Mouse (Mus musculus) activated CD4-positive, CD25-positive, alpha-beta regulatory T cell, adult 4 months (primary cell): Measurements from ENCODE around the gene 7530416G11Rik. TPM values are rescaled to one million over a fixed set of nuclear protein-coding genes. Genes with fewer than 3 reads are reported as not detected.

Experiments used
- ATAC-seq: one replicate; pipeline ENCODE4 v1.8.0; 2017
- polyA plus RNA-seq, 2 experiments: library from polyadenylated mRNA; unstranded; fragments of 100-300 nt; shearing (Covaris generic); gene quantifications; one replicate each; pipeline ENCODE4 v1.2.1; 2017

Gene 7530416G11Rik
- not detected for polyA plus RNA-seq

DNA sequence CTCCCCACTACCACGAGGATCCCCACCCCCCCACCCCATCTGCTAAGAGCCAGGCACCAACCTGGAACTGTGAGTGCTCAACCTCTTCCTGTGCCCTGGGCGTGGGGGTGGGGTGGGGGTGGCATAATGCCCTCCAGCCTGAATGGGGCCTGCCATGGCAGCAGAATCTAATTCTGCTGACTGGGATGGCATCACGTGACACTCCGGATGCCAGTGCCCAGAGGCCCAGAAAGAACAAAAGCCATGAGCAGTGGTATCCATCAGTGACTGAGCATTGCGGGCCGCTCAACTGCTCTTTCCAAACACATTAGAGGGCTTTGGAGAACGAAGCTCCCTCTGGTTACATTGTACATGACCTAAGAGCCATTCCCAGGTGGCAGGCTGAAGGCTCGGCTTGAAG is at the start of gene 7530416G11Rik:
Gene 7530416G11Rik (minus strand): TSS at position 101 of the 400 bp plus-strand sequence.
- ATAC-seq, result no peak

DNA sequence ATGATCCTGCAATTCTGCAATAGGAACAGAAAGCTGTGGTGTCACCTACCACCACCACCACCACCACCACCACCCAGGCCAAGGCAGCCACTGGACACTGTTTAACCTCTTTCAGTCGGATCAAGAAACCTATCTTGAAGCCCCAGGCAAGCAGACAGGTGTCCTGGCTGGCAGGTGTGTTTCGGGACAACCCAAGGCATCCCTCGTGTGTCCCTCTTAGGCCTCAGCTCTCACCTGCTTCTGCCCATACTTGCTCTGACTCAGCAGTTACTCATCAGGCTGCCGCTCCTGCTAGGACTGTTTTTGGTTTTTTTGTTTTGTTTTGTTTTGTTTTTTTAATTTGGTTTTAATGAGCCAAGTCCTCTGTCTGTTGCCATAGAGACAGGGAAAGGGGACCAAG is 43.5 kb upstream of the 7530416G11Rik start:
- no peak for ATAC-seq

DNA sequence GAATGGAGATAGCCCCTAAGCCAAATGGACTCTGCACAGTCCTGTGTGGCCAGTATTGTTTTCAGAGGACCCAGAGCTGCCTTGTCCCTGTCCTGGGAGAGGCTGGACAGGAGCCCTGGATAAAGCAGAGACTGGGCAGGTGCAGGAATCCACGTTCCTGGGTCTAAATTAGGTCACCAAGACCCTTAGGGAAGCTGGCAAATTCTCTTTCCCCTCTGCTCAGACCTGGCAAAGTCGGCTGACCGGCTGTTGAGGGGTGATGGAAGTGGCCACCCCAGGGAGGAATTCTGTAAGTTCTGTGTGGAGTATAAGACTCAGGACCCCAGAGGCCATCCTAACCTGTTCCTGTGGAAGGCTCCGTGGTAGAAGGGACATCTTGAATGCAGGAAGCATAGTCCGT is 42.3 kb upstream of the 7530416G11Rik start:
- no peak for ATAC-seq

DNA sequence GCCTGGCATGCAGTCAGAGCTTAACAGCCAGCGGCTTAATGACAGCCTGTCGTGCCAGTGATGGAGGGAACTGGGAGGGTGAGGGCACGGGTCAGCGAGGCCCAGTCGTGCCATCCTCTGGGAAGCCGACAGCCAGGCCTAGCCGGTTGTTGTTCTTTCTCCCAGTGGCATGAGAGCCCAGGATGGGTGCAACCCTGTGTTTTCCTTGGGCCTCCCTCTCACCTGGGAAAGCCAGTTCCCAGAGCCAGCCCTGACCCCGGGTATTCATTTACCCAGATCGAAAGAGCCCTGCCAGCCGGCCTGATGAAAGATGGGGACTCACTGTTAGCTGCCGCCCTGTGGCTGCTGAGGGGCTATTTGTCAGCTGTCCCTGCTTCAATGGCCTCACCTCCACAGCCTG is 35.1 kb upstream of the 7530416G11Rik start:
- no peak for ATAC-seq

DNA sequence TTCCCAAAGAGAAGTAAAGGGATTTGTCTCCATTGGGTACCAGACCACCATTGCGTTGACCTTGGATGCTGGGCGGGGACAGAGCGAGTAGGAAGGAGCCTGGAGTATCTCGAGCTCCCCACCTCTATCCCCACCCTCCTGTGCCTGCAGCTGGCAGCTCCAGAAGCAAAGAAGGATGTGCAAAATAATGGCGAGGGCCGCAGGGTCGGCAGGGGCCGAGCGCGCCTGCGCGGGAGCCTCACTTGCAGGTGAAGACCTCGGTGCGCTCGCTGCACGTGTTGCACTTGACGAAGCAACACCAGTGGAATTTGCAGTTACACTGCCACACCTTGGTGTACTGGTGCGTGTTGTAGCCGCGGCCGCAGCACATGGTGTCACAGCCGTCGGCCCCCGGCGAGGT is 34.1 kb upstream of the 7530416G11Rik start:
- ATAC-seq, result no peak

DNA sequence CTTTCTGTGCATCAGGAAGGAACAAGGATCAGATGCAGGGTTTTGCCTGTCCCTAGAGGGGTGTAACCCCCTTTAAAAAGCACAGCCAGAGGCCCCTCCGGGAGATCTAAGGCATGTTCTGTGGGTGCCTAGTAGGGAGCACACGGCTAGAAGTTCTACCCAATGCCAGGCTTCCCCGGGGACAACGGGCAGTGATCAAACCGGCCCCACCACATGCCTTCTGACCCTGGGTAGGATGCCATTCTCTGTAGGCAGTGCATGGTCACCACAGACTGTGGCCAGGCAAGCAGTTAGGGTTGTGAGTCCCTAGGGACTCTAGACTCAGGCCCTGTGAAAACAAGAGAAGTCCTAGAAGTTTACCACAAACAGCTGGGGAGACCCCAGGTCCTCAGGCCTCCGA is 31.6 kb upstream of the 7530416G11Rik start:
- ATAC-seq, result no peak

DNA sequence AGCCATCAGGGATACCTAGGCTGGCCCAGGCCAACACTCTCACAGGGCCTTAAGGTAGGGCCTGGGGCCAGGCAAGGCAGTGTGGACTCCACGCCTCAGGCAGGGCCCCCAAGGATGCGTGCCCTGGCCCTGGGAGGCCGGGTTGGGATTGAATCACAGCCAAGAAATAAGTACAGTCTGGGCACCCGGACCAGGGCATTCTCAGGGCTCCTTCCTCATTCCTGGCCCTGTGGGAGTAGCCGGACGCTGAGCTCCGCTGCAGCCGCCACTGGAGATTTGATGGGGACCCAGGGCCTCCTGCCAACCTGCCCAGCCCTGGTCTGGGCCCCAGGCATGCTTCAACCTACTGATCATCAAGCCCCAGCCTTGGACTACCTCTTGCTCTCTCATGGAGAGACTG is 31.2 kb upstream of the 7530416G11Rik start:
- ATAC-seq, result no peak

DNA sequence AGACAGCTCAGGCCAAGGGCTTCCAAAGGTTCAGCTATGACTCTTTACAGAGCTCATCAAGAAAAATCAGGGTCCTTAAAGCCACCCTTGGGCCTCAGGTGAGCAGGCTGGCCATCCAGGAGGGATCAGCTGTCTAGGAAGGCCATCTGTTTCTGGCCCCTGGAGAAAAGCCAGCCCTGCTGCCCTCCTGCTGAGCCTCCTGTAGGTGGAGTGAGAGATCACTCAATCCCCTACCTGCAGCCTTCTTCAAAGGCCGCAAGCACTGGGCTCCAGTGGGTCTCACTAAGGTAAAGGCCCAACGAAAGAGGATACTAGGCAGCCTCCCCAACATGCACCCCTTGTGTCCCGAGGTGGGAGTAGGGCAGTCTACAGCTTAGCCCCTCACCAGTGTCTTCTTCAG is 29.0 kb upstream of the 7530416G11Rik start:
- ATAC-seq, result no peak

DNA sequence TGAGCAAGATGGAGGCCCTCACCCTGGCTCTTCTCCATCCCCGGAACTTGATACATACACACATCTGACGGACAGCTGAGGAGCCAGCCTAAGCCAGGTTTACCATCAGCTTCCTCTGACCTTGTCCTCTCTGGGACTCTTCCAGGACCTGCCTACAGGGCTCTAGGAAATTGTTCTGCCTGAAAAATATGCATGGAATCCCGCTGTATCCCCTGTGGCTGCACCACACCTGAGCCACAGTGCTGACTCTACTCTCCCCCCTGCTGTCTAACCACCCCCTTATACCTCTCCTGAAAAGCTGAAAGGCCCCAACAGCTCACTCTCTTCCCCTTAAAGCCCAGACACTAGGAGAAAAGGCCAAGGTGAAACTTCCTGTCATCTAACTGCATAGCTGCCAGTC is 26.9 kb upstream of the 7530416G11Rik start:
- no peak for ATAC-seq

DNA sequence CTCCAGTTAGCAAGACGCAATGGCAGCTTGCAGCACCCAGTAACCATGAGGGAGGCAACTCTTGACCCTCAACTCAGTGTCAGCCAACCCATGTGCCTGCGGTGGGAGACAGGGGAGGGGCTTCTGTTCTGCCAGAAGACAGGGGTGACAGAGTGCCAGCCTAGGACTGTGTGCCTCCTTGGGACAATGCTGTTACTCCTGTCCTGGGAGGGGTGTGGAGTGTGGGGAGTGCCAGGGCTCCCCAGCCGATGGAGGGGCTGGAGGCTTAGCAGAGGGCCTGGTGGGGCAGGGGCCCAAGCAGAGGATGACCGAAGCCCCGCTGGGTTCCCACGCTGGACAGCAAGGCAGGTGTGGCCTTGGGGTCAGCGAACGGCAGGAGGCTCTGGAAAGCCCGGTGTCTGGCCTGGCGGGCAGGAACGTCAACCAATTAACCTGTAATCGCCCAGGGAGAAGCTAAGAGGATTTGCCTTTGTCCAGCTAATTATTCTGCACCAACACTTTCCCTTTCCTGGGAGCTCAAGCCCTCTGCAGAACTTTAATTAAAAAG is 21.4 kb upstream of the 7530416G11Rik start:
- ATAC-seq, result no peak

DNA sequence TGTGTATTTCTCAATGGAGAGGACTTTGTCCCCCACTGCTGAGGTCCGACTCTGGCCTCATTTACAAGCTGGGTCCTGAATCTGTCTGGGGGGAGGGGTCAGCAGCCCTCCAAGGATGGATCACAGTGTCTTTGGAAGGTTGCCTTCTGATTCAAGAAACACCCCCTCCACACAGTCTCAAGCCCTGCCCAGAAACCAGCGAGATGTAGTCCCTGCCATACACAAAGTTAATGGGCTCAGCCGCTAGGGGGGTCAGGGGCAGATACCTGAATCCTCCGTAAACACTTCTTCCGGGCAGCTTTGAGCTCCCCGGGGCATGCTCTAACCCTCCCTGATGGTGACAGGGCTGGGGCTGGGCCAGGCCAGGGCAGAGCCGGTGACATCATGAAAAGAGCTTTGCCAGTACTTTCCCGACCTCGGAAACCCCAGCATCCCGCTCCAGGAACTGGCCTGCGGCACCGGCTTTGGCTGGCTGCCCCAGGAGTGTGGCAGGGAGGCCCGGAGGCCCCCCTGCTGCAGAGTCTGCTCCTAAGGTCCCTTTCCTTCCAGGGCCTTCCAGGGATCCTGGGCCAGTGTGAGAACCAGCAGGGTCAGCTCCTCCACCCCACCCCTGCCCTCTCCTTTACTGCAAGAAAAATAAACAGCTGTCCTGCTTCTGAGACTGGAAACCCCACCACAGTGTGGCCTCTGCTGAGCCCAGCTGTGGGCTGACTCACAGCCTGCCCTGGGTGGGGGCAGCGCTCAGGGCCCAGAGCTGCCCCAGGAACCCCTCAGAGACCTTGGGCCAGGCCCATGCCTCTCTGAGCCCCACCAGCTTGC is 20.4 kb upstream of the 7530416G11Rik start:
- ATAC-seq, result no peak

DNA sequence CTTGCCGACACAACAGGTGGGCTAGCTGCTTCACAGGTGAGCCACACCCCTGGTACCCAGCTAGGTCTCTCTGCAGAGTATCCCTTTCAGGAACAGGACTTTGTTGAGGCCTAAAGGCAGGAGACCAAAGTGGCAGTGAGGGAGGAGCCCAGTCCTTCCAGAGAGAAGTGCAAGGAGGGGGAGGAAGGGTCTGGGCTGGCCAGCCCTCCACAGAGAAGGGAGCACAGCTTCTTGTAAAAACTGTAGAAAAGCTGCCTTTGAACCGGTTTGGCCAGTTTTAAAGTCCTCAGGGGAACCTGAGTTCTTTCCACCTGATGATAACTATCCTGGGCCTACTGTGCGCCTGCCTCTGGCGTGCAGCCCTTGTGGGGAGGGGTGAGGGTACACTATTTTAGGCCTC is 16.4 kb upstream of the 7530416G11Rik start:
- ATAC-seq, result no peak

DNA sequence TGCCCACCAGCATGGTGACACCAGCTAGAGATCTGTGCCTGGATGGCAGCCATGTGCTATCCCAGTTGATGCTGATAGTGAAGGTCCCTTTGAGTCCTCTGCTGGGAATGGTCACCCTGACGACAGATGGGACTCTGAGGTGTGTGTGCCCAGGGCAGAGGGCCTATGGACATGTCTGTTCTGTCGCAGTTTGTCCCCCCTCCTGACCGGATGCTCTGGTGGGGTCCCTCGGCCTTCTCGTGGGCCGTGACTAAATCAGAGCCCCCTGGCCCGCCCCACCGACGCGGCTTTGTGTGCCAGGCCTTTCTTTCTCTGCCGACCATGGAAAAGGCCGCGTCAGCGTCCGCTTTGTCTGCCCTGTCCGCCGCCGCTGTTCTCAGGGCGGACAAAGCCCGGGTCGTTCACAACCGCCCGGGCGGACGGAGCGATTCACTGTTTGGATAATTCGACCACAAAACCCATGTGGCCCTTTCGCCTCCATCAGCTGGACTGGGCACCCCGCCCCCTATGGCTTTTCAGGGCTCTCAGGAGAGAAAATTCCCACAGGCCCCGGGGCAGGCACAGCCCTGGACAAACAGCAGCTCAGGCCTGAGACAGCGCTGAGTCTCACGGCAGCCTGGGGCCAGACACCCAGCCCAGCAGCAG is 4.5 kb upstream of the 7530416G11Rik start:
- ATAC-seq, result no peak

DNA sequence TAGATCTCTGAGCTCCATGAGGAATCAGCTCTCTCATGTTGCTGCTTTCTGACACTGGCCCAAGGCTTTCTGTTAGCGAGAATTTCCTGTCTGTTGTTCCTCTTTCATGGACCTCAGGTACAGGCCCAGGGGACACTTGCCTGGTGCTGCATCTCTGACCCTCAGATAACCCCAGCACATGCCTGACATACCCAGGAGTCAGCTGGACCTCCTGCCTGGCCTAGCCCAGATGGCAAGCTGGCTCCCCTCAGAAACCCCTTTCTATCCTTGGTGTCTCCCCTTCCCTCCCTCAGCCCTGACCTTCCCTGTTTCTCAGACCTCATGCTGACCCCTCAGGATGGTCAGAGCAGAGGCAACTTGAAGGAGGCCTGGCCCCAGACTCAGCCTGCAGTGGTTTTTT is 3.7 kb upstream of the 7530416G11Rik start:
- ATAC-seq, result no peak

DNA sequence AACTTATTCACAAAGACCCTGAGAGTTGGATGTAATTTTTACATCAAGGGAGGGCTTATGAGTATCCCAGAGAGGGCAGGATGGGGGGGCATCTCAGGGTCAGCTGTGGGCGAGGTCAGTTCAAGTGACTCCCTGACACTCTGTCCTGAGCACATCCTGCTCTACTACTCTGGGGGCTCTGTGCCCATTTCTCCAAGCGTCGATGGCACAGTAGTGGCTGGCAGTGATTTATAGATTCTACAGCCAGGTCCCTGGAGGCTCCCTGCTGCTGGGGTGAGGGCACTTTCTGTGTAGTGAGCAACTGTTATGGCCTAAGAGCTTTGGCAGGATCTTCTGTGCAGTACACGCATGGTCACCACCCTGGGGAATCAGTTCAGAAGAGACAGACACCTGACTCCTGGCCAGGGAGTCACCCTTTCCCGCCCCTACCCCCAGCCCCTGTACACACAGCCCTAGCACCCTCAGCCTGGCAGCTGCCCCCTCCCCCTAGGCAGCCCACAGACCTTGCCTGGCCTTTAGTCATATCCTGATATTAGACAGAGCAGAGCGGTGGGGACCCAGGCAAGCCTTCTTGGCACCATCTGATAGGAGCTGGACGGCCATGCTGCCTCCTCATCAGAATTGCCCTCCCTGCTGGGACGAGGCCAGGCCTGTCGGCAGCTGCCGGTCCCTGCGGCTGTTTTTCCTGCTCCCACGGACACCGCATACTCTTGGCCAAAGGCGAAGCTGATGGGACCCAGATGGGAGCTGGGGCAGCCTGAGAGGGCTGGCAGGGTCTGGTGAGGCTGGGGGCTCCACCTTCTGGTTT is 2.3 kb upstream of the 7530416G11Rik start:
- ATAC-seq, result no peak

DNA sequence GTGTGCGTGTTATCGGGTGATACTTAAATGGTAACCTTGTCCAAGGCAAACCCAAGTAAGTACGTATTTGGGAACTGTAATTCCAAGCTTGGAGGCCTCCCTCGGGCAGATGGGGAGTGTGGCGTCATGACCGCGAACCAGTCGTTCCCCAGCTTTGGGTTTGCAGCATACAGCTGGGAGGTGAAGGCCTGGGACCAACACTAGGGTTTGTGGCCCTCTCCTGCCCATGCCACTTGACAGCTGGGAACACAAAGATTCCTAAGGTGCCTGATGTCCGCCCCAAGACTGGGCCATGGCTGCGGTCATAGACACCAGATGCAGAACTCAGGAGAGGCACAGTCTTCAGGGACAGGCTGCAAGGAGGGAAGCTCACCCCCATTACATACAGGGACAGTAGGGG is 2.8 kb downstream of the 7530416G11Rik start:
- ATAC-seq, result no peak

DNA sequence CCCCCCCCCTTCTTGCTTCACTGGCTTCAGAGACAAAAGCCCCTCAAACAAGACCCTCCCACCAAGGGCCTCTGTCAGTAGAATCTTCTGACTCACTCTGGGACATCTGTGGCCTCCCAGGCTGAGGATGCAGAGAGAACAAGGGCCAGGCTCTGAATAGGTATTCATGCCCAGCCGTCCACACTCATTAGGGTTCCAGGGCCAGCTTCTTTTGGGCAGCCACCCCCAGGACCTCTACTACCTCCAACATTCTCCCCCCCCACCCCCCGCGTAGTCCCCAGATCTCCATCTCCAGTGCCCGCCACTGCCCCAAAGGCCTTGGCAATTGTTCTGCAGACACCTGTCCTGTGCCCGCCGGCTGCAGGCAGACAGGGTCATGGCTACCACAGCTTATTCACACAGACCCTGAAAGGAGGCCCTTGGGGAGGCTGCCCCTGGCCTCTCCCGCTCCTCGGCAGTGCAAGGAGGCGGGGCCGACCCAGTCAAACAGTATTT is 5.0 kb downstream of the 7530416G11Rik start:
- no peak for ATAC-seq

DNA sequence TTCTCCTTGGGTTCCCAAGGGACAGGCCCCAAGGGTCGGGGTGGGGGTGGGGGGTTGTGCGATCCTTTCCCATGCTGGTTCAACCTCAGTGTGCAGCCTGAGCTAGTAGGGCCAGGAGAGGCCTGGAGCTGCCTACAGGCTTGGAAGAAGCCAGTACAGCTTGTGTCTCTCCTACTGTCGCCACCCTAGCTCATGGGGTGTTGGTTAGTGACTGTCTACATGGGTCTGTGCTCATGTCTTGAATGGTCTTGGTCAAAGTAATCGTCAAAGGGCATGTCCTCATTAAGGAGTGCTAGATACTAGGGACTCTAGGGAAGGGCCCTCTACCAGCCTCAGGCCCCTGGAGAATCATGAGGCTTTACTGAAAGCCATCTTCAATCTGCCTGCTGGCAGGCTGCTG is 5.5 kb downstream of the 7530416G11Rik start:
- ATAC-seq, result no peak

DNA sequence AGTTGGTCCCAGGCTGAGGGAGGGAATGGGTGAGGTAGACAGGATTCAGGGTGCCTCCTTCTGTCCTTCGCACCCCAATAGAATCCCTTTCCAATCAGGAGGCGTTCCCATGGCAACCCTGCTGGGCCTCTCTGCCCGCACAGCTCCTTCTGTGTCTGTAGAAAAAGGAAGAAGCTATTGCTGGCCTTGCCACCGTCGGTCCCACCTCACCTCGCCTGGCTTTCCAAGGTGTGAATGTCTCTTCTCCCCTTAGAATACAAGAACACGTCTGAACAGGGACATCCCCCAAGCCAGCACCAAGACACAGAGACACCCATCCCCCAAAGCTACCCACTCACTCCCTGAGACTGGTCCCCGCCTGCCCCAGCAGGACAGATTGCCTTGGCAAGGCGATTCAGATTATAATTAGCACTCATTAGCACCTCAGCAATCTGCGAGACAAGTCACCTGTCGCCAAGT is 8.8 kb downstream of the 7530416G11Rik start:
- no peak for ATAC-seq

DNA sequence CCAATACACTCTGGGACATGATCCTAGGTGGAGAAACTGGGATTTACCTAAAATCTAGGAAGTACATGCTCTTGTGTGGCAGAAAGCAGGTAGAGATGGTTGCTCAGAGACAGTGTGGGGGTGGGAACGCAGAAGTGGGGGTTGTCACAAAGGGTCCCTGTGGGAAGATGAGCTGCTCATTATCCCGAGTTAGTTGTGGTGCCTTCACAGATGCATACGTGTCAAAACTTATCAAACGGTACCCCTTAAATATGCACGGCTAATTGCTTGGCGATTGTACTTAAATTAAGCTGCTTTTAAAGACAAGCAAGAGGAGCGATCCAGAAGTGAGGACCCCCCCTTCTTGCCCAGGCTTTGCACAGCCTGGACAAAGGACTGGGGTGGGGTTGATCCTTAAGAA is 13.3 kb downstream of the 7530416G11Rik start:
- ATAC-seq, result no peak

DNA sequence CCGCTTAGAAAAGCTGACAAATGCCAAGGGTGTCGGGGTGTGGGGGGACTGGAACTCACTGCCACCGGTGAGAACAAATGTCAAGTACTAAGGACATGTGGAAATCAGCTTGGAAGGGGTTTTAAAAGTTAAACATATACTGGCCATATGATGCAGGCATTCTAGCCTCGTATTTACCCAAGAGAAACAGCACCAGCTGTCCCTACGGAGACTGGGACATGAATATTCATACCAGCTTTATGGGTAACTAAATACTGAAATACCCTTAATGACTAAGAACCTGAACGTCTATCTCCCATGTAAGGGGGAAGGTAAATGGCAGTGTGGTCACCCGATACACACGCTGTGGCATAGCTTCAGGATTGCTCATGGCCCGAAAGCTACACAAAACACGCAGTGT is 14.1 kb downstream of the 7530416G11Rik start:
- no peak for ATAC-seq

DNA sequence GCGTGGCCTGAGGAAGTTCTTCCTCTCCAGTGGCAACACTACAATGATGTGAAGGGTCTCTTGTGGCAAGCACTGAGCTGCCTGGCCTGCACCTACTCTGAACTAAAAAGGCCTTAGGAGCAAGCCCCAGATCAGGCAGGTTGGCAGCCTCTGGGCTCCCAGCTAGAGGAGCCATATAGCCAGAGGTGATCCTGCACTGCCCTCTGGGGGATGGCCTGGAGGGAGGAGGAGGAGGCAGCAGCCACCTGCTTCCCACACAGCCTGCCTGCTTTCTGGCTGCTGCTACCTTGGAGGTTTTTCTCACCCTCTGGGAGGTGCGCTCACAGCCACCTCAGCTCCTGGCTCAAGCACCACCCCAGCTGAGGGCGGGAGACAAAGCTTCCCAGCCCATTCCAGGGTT is 22.4 kb downstream of the 7530416G11Rik start:
- no peak for ATAC-seq

DNA sequence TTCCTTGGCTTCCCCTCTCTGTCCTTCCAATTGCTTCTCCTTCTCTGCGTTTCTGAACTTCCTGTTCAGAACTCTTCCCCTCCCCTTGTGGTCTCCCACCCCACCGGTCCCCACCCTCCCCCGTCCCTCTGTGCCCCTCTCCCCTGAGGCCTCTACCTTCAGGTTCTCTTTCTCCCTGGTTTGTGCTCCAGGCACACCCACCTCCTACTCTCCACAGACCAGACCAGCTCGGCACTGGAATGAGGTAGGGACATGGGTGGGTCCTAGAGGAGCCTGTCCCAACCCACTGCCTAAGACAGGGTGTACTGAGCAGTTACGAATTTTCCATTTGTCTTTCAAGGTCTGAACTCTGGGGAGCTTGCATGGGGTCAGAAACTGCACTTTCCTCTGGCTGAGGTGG is 23.1 kb downstream of the 7530416G11Rik start:
- no peak for ATAC-seq
